Mouse (Mus musculus) liver, embryonic 14.5 days (tissue): ENCODE data around the gene Hist1h2bg.
"Not testable (repeated sequence)": the region's sequence is repeated elsewhere in the genome, so short reads cannot be mapped to it uniquely, and the experiment has no call there.

Experiments used
- CTCF ChIP-seq: IDR thresholded peaks from 2 replicates; pipeline ENCODE4 v1.5.1; 2016; ENCODE audit warnings: antibody characterized with exemption, low read depth, control low read depth
- EP300 ChIP-seq: IDR thresholded peaks from 2 replicates; pipeline ENCODE4 v1.6.1; 2016; ENCODE audit warnings: antibody characterized with exemption, low read depth

DNA sequence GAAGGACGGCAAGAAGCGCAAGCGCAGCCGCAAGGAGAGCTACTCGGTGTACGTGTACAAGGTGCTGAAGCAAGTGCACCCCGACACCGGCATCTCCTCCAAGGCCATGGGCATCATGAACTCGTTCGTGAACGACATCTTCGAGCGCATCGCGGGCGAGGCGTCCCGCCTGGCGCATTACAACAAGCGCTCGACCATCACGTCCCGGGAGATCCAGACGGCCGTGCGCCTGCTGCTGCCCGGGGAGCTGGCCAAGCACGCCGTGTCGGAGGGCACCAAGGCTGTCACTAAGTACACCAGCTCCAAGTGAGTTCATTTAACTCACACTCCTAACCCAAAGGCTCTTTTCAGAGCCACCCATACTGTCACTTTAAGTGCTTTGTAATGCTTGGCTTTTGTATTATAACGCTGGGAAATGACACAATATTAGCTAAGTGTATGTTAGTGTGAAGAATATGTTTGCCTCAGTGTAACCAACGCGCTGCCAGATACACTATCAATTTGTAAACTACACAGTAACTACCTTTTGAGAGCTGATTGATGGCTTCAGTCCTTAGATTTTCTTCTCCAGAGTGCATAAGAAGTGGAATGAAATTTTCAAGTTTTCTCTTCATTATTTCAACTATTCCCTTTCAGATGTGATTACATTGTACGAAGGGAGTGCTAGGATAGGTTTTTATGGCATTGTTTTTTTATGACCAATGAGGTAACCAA is 465 bp downstream of the Hist1h2bg start:
- TF ChIP-seq EP300 = peak; percentile 56
- not testable (repeated sequence) for TF ChIP-seq CTCF
